Mouse (Mus musculus) adrenal gland, adult (tissue): ENCODE results near the gene Flnc.

Source experiments
- DNase-seq, 2 experiments: peaks; one replicate each; pipeline ENCODE4 v3.0.0; 2022 to 2023; ENCODE audit warnings: low spot score in 1 of 2; ENCODE audit not compliant: inconsistent age in 2 of 2

Flnc gene

DNA sequence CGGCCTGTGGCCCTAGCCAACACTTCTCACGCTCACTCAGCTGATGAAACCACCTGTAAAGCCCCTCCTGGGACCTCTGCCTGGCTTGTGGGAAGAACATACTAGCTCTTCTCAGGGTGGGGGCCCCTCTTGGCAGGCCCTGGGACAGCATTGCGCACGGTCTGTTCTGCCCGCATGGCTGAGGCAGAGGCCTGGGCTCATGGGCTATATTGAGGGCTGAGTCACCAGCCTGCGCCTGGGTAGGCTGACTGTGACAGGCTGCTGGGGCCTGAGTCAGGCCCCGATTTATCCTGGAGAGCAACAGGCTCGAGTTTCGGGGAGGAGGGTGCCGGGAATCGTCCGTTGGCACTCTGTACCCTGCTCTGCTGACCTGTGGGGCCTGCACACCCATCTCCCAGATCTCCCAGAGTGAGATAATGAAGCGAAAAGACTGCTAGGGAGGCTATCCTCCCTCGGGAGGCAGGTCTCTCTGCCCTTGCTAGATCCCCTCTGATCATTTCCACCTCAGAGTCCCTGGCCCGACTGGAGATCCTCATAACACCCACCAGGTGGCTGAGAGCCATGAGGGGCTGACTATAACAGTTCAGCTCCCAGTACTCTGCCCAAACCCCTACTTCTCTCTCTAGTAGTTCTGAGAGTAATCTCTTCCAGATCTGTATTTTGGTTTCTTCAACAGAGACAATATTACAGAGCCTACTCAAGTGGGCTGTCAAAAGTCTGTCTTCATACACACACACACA is 2.2 kb upstream of the Flnc start:
- no peak for DNase-seq

DNA sequence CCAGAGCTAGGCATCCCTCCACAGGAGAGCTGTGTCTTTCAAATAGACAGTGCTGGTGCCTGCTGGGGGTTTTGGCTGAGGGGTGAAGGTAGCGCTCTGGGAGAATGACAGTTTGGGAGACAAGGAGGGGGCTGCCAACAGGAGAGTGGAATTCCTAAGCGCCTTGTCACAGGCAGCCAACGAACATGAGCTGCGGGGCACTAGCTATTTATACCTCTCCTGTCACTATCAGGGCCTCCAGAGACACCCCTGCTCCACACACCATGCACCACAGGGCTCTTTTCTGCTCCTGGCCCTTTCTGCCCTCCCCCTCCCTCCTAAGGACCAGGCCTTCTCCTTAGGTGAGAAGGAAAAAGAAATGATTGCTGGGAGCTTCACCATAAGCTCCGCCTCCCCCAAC is 1.6 kb upstream of the Flnc start:
- no peak for DNase-seq

DNA sequence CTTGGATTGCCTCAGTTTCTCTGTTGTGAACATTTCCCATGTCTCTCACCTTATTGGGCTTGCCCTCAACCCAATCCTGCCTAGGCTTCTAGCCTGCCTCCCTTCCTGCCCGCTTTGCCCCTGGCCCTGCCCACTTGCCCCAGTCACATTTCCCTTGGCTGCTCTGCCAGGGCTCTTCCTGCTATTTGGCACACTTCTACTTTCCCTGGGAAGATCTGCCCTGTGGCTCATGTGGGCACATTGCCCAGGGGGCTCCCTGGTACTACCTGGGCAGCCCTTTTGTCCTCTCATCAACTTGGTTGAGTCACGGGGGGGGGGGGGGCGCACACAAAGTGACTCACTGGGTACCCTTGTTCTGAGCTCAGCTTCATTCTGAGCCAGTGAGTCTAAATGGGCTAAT is 900 bp upstream of the Flnc start:
- DNase-seq = no peak

DNA sequence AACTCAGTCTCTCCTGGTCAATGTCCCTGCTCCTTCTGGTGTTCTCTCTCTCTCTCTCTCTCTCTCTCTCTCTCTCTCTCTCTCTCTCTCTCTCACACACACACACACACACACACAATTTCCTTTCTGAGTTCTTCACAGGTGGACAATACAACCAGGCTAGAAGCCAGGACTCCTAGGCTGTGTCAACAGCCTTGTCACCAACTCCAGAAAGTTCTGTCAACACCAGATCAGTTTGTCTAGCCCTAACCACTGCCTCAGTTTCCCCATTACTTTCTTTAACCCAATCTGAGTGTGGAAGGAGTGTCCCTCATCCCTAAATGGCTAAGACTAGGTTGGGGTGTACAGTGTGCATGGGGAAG is 399 bp upstream of the Flnc start:
- no peak for DNase-seq

DNA sequence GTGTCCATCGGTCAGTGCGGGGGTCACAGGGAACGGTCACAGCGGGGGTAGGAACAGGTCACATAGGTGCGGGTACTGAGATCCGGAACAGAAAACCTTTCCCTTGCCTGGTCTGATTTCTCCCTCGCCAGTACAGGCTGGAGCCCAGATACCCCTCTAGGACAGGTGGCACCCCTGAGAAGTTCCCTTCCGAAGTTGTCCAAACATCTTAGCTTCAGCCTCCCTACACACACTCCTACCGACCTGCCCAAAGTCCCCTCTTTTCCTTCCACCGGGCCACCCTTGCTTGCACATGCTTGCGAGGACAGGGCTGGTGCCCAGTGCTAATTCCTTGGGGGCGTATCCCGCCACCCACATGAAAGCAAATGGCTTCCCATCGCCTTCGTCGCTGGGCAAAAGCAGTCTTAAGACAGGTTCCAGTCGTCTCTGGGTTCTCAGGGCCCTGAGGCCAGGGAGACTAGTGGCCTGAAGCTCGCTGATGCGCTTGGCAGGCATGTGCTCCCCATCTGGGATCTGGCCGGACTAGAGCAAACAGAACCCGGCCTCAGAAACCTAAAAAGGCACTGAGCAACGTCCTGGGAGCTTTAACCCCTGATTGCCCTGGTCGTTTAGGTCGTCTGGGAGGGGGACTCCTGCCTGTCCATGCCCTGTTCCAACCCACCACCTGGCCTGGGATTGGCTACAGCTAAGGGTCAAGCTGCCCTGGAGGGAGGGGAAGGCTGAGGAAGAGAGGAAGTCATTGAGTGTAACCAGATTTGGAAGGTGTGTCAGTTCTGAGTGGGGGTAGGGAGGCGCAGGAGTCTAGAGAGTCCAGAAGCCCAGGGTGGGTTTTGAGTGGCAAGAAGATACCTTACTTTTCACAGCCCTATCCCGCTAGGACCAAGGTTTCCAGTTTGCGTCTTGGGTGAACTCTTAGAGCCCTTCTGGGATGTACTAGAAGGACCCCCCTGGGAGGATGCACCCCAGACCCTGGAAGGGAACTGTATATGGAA is 1.0 kb downstream of the Flnc start:
- DNase-seq = no peak

DNA sequence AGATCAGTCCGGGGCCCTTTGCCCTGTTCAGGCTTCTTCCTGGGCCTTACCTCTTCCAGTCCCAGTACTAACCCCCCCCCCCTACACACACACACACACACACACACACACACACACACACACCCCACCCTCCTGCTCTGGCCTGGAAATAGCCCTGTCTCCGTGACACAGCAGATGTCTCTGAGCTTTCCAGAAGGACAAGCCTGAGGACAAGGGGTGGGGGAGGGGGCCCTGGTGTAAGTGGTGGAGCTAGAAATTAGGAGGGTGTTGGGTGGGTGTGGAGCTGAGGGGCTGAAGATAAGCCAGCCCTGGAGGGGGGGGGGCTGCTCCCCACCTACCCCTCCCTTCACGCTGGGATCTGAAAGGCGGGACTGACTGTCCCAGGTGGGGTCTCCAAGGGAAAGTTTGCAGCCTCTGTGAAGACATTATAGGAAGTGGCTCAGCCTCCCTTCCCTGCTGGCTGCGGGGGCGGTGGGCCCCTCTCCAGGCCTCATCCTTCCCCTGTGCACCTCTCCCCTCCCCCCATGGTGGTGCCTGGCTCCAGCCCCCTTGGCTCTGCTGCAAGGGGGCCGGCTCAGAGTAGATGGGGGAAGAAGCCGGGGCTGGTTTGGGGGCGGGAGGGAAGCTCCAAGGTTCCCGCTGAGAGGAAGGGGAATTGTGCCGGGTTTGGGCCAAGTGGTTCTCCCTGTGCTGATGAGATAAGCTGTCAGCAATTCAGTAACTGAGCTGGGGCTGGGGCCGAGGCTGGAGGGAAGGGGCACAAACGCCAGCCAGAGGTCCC is 2.0 kb downstream of the Flnc start:
- DNase-seq = no peak

DNA sequence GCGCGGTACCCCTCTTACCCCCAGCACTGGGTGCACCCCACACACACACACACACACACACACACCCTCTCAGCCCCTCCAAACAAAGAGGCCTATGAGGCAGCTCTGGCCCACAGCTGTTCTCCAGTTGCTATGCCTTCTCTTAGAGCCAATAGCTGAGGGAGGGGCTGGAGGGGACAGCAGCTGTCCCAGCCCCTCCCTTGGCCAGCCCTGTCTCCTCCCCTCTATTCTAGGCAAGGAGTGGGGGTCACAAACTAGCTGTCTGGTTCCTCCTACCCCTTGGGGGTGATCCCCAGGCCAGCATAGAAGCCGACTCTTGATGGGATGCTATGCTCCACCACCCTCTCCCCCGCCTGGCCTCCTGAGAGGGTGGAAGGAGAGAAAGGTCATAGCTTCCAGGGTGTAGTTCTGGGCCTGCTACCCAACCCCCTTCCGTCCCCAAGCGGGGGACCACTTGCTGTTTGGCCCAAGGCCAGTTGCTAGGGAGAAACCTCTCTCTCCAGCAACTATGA is 2.9 kb downstream of the Flnc start:
- no peak for DNase-seq

DNA sequence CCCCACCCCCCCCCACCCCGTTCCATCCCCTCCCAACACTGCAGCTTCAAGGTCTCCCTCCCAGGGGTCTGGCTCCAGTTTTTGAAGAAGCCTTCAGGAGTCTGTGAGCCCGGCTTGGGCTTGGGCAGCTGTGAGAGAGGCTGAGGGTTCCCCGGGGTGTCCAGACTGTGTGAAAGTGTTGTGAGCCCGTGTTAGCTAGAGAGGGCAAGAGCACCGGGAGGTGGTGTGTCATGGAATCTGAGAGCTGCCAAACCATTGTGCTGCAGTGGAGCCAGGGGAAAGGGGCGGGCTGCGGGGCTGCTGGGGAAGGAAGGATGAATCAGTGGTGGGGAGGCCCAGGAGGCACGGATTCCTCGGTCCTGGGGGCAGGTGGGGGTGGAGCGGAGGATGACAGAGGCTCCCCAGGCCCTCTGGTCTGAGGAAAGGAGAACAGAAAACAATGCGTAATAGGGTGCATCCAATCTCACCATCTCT is 3.4 kb downstream of the Flnc start:
- peak in 1 of 2 experiments; percentile 36 for DNase-seq

DNA sequence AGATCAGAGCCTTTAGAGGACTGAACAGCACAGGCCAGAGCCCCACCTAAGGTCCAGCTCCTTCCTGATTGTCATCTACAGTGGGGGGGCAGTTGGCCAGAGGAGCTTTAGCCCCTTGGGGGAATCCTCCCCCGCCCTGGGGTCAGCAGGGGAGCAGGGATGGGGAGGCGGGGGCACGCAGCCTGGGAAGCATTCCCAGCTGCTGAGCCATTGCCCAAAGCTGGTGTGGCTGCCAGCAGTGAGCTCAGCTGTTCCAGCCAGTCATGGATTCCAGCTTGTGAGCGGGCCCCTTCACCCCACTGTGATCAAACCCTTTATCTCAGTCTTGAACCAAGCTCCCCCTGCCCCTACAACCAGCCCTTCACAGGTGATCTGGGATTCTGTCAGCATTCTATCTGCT is 6.2 kb downstream of the Flnc start:
- no peak for DNase-seq

DNA sequence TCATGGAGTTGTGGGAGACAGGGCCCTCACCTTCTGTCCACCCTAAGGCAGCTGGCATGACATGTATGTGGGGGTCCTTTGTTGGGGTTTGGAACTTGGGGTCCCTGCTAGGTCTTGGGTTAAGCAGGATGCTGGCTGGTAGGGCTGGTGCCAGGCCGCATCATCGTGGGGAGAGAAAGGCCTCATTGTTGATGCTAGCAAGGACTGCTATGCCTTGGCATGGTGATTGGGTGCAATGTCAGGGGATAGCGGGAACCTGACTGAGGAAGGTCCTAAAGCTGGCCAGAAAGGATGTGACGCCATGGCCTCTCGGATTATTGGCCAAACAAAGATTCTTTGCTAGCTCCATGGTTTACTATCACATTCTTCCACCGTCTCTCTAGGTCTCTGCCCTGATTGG is 6.7 kb downstream of the Flnc start:
- DNase-seq = no peak

DNA sequence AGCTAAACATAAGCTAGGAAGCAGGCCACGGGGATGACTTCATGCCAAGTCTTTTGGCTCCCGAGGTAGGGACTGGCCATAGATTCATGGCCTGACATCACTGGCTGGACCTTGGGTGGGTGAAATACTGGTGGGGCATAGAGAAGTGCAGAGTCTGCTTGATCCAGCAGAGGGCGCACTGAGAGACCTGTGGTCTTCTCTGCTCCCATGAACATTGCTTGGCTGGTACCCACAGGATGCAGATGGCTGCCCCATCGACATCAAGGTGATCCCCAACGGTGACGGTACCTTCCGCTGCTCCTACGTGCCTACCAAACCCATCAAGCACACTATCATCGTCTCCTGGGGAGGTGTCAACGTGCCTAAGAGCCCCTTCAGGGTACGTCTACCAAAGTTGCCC is 11.7 kb downstream of the Flnc start:
- peak; percentile 43 to 74 for DNase-seq

DNA sequence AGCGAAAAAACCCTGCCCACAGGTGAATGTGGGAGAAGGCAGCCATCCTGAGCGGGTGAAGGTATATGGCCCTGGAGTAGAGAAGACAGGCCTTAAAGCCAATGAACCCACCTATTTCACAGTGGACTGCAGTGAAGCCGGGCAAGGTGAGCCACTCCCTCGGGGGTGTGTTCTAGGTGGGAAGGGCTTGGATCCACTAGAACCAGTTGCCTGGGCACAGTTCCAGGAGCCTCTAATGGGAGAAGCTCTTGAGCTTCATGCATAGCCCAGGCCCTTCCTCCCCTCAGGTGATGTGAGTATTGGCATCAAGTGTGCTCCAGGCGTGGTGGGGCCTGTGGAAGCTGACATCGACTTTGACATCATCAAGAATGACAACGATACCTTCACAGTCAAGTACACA is 12.3 kb downstream of the Flnc start:
- DNase-seq = no peak

DNA sequence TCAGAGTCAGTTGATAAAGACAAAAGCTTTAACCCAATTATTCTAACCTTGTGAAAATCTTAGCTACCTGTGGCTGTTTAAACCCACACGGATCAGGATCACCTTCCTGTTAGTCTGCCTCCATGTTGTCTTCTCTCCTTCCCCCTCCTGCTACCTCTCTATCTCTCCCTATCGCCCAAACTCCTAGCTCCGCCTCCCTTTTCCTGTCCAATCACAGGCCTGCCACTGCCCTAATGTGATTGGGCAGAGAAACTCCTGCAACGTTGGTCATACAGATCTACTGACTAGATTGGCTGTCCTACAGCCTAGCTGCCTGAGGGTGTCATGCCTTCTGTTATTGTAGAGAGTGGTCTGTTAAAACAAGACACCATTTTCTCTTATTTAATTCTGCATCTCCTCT is 16.8 kb downstream of the Flnc start:
- no peak for DNase-seq

DNA sequence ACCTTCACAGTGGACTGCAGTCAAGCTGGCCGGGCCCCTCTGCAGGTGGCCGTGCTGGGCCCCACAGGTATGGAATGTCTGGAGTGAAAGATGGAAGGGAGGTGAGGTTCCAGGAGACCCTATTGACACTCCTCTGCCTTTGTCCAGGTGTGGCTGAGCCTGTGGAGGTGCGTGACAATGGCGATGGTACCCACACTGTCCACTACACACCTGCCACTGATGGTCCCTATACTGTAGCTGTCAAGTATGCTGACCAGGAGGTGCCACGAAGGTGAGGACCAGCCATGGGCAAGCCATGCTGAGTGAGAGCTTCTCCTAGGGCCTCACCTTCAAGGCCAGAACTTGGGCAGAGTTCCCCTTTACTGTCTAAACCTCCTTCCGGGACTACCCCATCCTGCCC is 17.6 kb downstream of the Flnc start:
- no peak for DNase-seq

DNA sequence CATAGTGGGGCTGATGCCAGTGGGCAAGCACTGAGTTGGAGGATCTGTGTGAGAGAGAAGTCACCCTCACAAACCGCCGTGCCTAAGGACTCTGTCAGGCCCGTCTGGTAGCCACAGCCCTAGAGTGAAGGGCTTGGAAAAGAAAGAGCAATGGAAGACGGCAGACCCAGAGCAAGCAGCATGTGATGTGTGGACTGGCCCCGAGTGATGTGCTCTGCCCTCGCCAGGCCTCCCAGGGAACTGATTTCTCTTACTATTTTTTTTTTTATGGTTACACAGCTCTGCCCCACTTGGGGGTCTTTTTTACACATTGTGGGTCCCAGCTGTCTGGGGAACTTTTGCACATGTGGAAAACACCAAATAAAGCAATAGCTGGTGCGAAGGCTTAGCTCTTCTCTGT is 28.4 kb downstream of the Flnc start:
- no peak for DNase-seq

DNA sequence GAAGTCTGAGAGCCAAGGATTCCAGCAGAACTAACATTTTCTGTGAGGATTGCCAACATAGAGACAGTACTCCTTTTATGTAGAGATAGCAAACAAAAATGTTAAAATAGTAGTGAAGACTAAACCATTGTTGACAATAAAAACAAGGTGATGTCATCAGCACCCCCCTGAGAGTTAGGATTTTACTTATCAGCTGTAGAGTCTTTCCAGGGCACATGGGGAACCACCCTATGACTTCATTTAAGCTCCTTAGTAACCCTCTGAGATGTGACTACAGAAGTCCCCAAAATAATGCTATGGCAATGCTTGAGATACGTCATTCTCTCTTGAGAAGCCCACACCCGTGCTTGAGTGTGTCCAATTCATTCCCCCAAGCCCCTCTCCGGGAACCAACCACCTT is 30.3 kb downstream of the Flnc start:
- no peak for DNase-seq

DNA sequence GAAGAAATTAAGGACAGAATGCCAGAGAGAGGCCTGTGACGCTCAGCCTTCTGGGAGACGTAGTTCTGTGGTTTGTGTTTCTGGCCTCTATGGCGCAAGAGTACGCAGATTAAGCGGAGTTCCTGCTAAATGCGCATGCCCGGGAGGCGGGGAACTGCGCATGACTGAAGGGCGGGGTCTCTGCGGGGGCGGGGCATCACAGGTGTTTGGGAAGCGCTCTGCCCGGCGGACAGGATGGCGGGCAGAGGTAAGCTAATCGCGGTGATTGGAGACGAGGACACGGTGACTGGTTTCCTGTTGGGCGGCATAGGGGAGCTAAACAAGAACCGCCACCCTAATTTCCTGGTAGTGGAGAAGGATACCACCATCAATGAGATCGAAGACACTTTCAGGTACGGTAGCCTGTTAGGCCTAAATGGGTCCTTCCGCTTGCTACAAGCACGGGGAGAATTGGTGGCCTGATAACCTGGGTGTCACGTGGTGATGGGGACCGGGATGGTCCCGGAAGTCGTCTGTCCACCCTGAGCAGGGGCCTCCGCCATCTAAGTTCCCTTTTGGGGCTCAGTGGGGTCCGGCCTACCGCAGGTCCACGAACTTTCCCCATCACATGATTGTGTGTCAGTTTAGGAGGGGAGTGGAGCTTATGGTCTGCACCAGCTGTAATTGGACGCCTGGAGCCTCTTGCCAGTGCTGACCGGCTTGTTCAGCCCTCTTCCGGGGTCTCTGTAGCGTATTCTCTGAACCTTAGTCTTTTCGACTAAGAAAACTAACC is 34.7 kb downstream of the Flnc start, which contains the start of gene Atp6v1f:
Gene Atp6v1f (plus strand): TSS at position 136 of the 772 bp plus-strand sequence.
- DNase-seq = peak; percentile 93 to 98

DNA sequence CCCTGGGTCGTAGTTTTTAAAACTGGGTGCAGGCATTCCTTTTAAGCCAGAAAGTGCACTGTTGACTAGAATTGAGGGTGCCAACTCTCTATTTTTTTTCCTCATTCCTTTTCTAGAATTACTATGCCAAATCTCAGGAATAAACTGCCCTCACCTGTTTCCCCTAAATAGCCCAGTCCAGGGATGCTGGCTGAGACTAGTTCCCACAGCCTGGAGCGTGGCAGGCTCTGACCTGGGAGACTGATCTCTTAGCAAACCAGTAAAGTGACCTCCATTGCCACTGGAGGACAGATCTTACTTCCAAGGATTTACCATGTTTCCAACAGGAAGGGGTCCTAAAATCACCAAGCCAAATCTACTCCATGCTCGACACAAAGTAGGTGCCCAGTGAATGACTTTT is 35.8 kb downstream of the Flnc start:
- no peak for DNase-seq

DNA sequence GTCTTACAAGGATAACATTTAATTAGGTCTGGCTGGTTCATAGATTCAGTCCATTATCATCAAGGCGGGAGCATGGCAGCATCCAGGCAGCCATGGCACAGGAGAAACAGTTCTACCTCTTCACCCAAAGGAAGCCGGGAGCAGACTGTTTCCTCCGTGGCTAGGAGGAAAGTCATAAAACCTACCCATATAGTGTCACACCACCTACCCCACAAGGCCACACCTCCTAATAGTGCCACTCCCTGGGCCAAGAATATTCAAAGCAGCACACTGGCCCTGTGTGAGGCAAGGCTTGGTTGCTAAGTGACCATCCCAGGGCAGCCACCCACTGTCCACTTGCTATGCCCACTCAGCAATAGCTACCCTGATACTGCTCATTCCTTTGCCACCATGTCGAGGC is 38.1 kb downstream of the Flnc start, which contains the start of gene Atp6v1fnb:
Gene Atp6v1fnb (plus strand): TSS at position 301 of the 400 bp plus-strand sequence.
- no peak for DNase-seq
